Mouse (Mus musculus): ENCODE measurements around the gene Nat8f2.
"Not testable (repeated sequence)": the region's sequence is repeated elsewhere in the genome, so short reads cannot be mapped to it uniquely, and the experiment has no call there.

Nat8f2 gene

DNA sequence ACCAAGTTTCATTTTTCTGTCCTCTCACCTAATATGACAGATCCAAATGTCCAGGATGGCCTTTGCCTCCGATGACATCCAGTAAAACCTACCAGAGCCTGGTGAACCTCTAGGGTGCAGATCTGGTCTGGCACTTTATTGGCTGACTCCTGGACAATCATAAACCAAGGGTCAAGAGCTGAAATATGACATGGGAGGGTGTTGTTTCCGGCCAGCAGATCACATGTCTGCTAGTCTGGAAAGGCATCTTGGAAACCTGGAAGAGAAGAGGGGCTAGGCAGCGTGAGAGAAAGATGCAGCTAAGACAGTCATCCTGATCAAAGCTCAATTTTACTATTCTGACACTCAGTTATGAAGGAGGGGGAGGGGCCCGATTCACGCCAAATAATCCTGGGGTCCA, at the start of gene Nat8f2:
Gene Nat8f2, minus strand, starts transcription at position 153 of the 400 bp plus-strand sequence.
- not testable (repeated sequence) for DNase-seq

DNA sequence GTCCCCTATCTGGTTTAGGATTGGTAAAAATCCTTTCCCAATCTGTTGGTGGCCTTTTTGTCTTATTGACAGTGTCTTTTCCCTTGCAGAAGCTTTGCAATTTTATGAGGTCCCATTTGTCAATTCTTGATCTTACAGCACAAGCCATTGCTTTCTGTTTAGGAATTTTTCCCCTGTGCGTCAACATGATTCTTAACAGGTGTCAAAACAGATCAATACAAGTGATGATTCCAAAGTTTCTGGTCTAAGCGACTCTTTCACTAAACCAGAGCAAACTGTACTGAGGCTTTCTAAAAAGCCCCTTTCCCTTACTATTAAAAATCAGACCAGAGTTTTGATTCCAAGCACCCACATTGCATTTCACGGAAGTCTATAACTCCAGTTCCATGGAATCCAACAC, 49.4 kb upstream of the Nat8f2 start:
- not testable (repeated sequence) for DNase-seq

DNA sequence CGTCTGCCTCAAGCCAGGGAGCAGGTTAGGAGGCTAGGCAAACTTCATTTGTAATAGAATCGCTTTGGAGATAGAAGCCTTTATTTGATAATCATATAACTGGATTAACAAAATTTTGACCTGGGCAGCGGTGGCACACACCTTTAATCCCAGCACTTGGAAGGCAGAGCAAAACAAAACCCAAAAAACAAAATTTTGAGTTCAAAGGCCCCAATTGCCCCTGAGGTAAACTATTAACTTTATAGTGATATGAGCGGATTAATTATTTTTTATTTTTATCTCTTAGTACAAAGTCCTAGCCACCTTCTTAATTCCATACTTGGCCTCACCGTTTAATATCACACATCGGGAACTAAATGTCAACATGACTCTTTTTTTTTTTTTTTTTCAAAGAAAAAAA, 47.6 kb upstream of the Nat8f2 start:
- no peak for DNase-seq

DNA sequence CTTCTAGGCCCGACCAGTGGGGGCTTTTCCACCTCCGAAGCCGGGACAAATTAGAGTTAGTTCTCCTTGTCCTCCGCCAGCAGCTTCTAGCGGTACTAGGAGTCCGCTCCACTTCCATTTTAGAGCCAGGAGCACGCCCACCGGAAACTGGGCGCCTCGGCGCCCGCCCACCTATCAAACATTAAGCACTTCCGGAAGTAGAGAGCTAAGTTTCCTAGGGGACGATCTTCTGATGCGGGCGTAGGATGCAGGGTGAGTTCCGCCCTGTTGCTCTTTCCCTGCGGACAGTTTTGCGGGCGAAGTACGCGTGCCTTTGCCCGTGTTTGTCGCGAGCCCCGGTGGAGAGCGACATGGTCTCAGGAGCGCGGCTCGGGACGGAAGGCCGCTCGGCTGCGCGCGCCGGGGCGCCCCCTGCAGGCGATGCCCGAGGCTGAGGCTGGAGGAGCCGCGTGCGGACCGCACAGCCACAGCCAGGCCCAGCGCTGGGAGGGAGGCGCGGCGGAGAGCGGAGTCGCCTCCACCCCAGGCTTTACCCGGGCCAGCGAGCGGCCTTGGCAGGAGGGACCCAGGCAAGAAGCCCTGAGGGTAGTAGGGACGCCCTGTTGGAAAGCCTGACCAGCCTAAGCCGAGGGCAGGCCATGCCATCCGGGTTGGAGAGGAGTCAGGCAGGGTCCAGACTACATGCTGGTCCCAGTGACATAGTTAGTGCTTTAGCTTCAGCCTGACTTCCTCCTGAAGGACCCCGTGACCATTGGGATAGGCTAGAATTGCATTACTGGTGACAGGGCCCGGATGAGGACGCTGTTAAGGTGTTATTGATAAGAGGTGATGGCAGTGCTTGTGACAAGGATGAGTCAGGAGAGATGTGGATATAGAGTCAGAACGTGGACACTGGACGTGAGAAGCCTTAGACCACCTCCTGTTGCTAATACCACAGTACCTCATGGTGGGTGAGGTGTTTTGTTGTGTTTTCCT, 46.9 kb upstream of the Nat8f2 start, which contains the start of gene Nat8f1:
Gene Nat8f1, minus strand, starts transcription at position 149 of the 975 bp plus-strand sequence.
- DNase-seq: peak; percentile 91

DNA sequence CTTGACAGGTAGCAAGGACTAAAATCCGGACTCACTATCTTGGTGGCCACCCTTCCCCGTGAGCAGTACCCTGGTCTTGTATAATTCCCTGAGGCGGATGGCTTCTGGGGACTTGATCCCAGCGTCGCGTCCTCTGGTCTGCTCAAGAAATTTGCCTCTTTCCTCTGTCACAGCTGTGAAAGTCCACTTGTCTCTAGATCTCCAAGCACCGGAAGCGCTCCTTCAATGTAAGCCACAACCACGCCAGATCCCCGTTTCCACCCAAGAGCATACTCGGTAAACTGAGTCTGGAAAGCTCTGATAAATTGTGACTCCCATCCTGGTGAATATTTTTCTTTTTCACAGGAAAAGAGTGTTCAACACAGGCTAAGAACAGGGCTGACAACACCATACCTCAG, 46.2 kb upstream of the Nat8f2 start:
- DNase-seq: no peak

DNA sequence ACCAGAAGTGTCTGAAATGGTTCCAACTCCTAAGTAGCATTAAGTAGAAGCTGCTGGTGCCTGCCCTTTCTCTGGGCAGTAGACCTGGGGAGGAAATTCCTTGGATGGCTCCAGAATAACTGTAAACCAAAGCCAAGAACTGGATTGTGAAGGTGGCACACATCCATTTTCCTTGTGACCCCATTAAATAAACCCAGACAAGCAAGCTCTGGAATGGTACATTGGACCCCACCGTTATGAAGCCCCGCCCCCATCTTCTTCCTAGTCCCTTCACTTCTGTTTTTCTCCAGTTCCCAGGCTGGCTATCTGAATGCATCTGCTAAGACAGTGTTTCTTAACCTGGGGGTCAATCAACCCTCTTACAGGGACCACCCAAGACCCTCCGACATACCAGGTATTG, 42.6 kb upstream of the Nat8f2 start, which contains the start of gene Tprkb:
Gene Tprkb, plus strand, starts transcription at position 279 of the 400 bp plus-strand sequence.
- no peak for DNase-seq

DNA sequence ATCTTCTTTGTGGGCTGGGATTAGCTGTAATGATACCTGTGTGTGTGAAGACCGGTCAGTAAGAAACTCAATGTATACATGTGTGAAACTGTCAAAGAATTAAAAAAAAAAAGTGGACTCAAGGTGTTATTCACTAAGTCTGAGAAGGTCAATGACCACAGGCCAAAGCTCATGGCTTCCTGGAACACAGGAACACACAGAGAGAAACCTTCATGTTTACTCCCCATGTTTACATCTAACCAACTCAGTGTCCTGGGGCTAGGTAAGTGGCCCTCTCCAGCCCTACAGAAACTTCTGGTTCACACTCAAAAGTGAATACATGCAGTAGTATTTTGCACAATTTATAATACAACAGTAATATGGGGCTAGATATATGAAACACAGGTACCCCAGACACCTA, 40.7 kb upstream of the Nat8f2 start:
- no peak for DNase-seq

DNA sequence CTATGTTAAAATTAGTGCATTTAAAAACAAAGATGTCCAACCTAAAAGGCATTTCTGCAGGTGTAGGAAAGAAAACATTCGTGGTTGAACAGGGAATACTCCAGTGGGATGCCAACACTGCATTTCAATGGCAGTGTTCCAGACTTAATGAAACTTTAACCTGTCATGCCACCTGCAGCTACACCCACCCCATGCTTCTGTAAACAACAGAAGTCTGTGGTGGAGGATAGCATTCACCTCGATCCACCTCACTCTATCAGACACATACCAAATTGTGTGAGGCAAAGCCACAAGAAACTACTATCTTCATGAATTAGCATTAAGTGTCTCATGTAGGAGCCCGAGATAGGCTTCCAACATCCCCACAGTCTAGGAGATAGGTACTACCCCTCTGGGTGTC, 39.4 kb upstream of the Nat8f2 start:
- no peak for DNase-seq

DNA sequence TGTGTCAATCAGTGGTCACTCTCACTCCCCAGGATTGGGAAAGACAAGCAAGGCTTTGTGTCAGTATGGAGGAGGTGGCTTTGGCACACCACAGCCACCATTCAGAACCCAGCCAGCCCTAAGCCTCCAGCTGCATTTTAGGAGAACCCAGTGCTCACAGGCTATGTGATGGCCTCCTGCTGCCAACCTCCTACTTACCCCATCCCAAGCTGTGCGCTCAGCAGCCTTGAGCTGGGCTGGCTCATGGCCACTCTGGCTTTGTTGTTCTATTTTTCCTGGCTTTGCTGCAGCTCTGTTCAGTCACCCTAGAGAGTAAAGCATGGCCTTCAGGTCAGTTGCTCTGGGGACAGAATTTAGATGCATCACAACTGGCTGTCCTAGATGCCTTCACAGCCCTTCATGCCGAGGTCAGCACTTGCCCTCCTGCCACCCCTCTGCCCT, 38.0 kb upstream of the Nat8f2 start:
- DNase-seq: not testable (repeated sequence)

DNA sequence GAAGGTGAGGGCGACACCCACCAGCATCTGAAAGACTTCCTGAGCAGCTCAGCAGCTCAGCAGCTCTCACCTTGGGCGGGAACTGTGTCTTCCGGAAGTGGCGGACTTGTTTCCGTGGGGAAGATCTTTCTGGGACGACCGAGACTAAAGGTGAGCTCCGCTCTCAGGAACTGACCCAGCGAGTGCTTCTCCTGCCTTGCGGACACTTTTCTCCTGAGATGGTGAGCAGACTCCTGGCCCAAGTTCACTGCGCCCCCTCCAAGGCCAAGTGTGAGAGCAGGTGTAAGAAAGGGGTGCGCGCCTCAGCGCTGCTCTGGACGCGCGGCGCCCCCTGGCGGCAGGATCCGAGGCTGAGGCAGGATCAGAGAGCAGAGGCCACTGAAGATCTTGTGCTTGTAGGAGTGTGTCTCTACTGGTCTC, 35.7 kb upstream of the Nat8f2 start, which contains the start of gene Nat8f4:
Gene Nat8f4, minus strand, starts transcription at position 243 of the 420 bp plus-strand sequence.
- DNase-seq: peak; percentile 88

DNA sequence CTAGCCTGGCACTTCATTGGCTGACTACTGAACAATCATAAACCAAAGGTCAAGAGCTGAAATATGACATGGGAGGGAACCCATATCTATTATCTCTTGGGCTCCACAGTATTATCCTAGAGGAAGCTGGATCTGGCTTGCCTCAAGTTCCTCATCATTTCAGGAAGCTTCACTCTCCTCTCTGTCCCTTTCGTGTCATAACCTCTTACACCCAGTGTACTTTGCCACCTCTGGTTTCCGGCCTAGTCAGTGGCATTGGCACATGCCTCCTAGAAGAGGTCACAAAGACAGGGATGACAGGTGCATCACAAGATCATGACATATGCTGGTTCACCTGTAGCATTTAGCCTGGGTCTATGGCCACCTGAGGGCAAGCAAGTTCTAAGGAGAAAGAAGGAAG, 33.3 kb upstream of the Nat8f2 start:
- no peak for DNase-seq

DNA sequence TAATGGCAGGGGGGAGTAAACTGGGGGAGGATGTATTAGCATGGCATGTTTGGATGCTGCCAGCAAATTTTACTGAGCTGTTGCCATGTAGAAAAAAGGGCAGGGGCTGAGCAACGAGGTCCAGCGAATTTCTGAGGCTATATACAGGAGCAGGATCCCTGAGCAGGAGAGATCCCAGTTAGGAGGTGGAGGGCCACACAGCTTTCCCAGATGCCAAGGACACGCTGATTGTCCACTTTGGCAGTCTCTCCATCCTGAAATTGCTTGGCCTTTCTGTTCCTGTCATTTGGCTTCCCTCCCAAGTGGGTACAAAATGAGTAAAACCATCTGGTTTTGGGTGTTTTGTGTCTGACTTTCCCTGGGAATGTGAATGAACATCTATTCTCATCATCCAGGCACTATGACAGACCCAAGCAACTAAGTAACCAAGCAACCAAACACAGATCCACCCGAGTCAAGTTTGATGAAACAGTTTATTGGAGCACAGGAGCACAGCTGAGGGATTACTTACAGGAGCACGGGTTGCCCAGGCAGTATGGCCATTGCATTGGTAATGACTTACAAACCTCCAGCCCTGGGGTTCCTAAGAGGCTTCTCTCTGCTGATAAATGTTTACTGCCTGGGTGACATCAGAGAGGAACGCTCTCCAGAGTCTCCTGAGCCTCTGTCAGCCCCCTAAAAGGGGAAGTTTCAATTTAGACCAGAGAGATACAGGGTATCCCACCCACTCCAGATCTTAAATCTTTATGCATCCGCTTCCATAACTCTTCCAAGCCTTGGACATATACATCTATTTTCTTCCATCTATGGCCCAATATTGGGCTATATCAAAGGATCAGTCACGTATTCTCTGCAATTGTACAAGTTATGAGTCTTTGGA, 29.9 kb upstream of the Nat8f2 start:
- not testable (repeated sequence) for DNase-seq

DNA sequence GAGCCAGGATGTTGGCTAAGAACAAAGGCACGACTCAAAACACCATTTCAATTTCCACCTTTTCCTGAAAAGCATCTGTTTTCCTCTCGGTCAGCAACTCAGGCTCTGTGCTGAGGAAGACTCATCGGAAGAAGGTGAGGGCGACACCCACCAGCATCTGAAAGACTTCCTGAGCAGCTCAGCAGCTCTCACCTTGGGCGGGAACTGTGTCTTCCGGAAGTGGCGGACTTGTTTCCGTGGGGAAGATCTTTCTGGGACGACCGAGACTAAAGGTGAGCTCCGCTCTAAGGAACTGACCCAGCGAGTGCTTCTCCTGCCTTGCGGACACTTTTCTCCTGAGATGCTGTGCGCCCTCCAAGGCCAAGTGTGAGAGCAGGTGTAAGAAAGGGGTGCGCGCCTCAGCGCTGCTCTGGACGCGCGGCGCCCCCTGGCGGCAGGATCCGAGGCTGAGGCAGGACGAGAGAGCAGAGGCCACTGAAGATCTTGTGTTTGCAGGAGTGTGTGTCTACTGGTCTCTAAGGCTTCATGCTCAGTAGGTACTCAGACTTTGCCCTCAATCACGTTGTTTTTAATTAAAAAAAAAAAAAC, 26.2 kb upstream of the Nat8f2 start:
- peak; percentile 36 to 42 for DNase-seq

DNA sequence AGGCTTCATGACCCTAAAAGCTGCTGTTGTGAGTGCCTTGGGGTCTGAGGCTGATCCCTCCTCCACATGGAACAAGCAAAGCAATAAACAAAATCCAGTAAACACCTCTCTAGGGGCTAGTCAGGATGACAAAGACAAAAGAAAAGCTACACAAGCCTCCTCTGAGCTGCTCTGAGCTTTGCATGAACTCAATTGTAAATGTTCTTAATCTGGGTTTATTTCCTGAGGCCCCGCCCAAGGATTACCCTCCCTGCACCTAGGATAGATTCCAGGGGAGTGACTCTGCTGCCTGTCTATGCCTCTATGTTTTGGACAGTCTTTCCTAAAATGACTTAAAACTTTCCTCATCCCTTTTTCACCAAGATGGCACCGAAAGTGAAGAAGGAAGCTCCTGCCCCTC, 20.0 kb upstream of the Nat8f2 start:
- no peak for DNase-seq

DNA sequence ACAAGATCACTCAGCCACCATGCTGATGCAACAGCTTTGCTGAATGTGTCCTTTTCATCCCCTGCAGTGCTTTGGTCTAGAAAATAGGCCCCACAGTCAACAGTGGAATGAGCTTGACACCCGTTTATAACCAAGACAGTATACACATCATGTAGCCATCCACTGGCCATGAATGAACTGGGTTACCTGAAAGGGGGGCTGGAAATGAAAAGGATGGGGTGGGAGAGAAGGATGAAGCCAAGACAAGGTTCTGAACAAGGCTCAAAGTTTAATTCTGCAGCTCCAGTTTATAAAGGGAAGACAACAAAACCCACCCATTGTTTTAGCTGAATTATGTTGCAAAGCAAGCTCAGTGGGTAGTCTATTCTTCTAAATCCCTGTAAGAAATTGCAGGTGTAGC, 15.4 kb upstream of the Nat8f2 start:
- no peak for DNase-seq

DNA sequence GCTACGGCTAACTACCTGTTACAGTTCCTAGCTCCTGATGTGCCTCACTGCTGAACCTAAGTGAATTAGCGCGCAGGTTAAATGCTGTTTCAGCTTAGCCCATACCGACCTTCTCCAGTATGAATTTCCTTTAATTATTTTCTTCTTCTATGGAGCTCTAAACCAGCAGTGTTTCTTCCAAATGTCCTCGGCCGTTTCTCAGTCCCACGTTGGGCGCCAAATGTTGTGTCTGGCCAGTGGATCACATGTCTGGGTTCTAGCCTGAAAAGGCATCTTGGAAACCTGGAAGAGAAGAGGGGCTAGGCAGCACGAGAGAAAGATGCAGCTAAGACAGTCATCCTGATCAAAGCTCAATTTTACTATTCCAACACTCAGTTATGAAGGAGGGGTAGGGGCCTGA, 14.3 kb upstream of the Nat8f2 start:
- not testable (repeated sequence) for DNase-seq

DNA sequence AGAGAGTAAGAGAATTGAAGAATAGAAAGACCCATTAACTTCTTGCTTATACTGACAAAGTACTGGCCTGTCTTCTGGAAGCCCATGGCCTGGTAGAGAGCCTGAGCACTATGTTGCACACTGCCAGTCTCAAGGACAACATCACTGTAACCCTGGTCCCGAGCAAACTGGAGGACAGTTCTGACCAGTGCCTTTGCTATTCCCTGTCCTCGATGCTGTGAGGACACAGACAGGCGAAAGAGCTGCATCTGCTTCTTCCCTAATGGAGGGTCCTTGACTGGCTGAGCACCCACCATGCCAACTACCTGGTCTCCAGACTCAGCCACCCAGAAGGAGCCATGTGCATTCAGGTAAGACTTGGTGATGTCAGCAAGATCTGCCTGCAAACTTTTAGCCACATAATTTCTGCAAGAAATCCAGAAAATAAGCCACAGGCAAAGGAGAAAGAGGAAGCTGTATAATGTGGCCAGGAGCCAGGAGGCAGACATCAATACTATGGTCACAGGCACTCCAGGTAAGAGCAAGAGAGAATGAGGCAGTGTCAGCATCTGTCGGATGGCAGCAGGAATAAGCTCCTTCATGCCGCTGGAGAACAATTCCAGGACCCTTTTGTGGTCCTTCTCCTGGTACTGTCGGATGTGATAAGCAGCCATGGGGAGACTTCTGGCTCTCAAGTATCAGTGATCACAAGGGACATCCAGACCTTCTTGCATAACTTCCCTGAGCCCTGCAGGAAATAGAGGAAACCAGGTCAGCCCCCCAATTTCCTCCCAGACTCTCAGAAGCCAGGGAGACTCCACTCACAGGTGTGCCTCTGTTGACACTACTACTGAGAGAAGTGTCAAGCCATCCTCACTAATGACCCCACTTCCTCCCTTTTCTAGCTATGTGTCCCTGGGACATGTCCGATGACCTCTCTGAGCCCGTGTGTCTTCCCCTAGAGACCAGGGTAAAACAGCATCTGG, 950 bp downstream of the Nat8f2 start:
- DNase-seq: no peak

DNA sequence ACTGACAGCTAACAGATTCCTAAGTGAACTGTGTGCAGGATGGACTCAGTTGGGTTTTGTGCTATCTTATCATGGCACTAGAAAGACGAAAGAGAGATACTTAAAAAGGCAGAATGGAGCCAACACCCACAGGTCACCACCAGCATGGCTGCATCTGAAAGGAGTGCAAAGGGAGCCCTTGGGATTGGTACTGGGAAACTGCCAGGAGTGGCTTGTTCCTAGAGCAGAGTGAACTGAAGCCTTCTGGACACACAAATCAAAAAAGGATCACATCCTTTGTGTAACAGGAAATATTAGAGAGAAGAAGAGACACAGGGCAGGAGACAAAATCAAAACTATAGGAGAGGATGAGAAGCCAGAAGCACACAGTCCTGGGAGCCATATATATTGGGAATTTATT, 2.0 kb downstream of the Nat8f2 start:
- DNase-seq: not testable (repeated sequence)

DNA sequence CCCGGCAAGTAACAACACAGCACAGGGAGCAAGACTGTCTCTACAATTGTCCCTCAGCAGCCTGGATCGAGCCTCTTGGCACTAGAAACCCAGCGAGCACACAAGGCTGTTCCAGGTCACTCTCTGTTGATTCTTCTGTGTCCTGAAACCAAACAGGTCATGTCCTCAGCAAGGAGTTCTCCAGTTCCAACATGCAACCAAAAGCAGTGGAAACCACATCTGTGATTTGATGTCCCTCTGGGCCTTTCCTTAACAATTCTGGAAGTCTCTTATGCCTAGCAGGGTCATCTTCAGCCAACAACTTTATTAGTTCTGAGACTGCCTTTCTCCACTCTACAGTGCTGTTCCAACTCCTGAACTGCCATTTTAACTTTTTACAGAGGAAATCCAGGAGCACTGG, 2.8 kb downstream of the Nat8f2 start:
- DNase-seq: not testable (repeated sequence)

DNA sequence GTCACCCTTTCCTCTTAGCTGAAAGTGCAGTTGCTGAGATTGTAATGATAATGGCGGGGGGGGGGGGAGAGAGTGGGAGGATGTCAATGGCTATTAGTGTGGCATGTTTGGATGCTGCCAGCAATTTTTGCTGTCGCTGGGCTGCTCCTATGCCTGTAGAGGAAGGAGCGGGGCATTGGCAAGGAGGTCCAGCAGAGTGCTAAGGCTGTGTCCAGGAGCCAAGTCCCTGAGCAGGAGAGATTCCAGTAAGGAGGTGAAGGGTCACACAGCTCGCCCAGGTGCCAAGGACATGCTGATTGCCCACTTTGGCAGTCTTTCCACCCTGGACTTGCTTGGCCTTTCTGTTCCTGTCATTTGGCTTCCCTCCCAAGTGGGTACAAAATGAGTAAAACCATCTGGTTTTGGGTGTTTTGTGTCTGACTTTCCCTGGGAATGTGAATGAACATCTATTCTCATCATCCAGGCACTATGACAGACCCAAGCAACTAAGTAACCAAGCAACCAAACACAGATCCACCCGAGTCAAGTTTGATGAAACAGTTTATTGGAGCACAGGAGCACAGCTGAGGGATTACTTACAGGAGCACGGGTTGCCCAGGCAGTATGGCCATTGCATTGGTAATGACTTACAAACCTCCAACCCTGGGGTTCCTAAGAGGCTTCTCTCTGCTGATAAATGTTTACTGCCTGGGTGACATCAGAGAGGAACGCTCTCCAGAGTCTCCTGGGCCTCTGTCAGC, 3.9 kb downstream of the Nat8f2 start:
- not testable (repeated sequence) for DNase-seq

DNA sequence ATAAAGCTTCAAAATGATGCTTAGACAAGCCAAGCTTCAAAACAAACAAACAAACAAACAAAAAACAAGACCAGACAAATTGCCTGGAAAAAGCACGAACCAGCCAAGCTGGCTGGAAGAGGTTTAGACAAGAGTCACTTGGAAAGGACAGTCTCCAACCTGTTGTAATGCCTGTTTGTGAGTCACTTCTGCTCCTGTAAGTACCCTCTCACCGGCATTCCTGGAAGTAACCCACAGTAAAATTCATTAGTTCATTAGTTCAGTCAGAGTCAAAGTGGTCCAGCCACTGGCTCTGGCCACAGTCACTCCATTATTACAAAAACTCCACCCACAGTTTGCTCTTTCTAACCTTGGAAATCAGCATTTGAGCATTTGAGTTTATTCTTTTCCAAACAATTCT, 5.1 kb downstream of the Nat8f2 start:
- no peak for DNase-seq

Data from B cell, adult 2 months (primary cell).